Mouse (Mus musculus) intestine, embryonic 16.5 days (tissue): ENCODE data around the gene Mcm3ap. TPM values are rescaled to one million over a fixed set of nuclear protein-coding genes. Genes with fewer than 3 reads are reported as not detected.

Experiments
- ATAC-seq: fragments of 200-750 bp; cut with Nextera tagmentation; 2 replicates; pipeline ENCODE4 v1.8.0; 2017; ENCODE audit warnings: moderate TSS enrichment, moderate library complexity
- H3K27ac ChIP-seq: fragments of 300-500 bp; sonication (generic); 2 replicates; pipeline ENCODE4 v1.5.1; 2014; ENCODE audit warnings: mild to moderate bottlenecking, low read length
- H3K27me3 ChIP-seq: fragments of 300-500 bp; sonication (generic); replicated peaks from 2 replicates; pipeline ENCODE4 v1.6.1; 2014; ENCODE audit warnings: low read length, control low read depth, mixed read lengths; ENCODE audit not compliant: control insufficient read depth, insufficient read depth
- H3K36me3 ChIP-seq: fragments of 300-500 bp; sonication (generic); 2 replicates; pipeline ENCODE4 v1.6.1; 2014; ENCODE audit warnings: low read length, control low read depth; ENCODE audit not compliant: control insufficient read depth, insufficient read depth
- H3K4me1 ChIP-seq: fragments of 300-500 bp; sonication (generic); 2 replicates; pipeline ENCODE4 v1.6.1; 2014; ENCODE audit warnings: low read length, control low read depth, mixed read lengths; ENCODE audit not compliant: control insufficient read depth, insufficient read depth
- H3K4me2 ChIP-seq: fragments of 300-500 bp; sonication (generic); 2 replicates; pipeline ENCODE4 v1.6.1; 2014; ENCODE audit warnings: low read depth, low read length, control low read depth
- H3K4me3 ChIP-seq: fragments of 300-500 bp; sonication (generic); 2 replicates; pipeline ENCODE4 v1.5.1; 2014; ENCODE audit warnings: mild to moderate bottlenecking, low read length
- H3K9ac ChIP-seq: fragments of 300-500 bp; sonication (generic); 2 replicates; pipeline ENCODE4 v1.6.1; 2014; ENCODE audit warnings: low read depth, low read length
- H3K9me3 ChIP-seq: fragments of 300-500 bp; sonication (generic); 2 replicates; pipeline ENCODE4 v1.6.1; 2016; ENCODE audit warnings: low read length, control low read depth; ENCODE audit not compliant: control insufficient read depth
- WGBS: fragments of 180-500 bp; shearing (Covaris S2); extraction: QIAGEN DNeasy Blood & Tissue Kit; methylation state at CpG from one replicate; pipeline ENCODE4 v1.1.7; 2014; 5-methylcytosine and 5-hydroxymethylcytosine counted together
- polyA plus RNA-seq: library from polyadenylated mRNA; unstranded; fragments of >200 nt; fragmentation: Nextera tagmentation; extraction: Ambion mirVana; gene quantifications from 2 replicates; pipeline ENCODE4 v1.2.1, GENCODE M21; 2015

Mcm3ap gene
- polyA plus RNA-seq = 34.1 and 34.4 TPM in 2 replicates

GRCm38 (mm10) chr10:76468203-76469162, at the start of gene Mcm3ap, which contains the start of gene Ybey:
Gene Mcm3ap, plus strand, starts transcription at chr10:76468927.
Gene Ybey, minus strand, starts transcription at chr10:76469114.
- 1% methylated on average over 55 of the region's 55 CpGs for WGBS
- Histone ChIP-seq H3K27ac (peak within 1 kb of the TSS; percentile 84), H3K9ac (peak within 1 kb of the TSS; percentile 93), H3K9me3 (no peaks in the 10 kb centered on the region), H3K4me3 (peak within 1 kb of the TSS; percentile 88), H3K27me3 (no peaks in the 10 kb centered on the region), H3K4me2 (peak within 1 kb of the TSS; percentile 59), H3K36me3 (peaks cover 7% of the 10 kb centered on the region; the same call in 1 of the 2 replicates), H3K4me1 (no peaks in the 10 kb centered on the region)
- ATAC-seq = peak; percentile 98

DNA sequence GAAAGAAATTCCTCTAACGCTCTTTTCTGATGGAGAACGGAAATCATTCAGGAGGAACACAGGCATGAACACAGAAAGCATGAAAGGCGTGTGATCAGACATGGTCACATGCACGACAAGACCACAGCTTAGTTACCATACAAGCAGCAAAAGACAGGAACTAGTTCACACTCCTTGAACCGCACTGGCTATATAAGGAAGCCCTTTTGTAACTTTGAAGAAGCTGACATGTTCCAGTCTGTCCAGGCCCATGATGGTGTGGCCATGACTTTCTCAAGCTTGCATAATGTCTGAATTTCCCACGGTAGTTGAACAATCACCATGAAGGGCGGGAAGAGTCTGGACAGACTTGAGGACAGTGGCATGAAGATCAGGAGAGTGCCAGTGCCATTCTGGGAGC, 43.1 kb upstream of the Mcm3ap start:
- Histone ChIP-seq H3K4me1 (no peaks in the 10 kb centered on the region), H3K4me2 (no peak overlapping the region), H3K9ac (no peak overlapping the region), H3K4me3 (no peak overlapping the region), H3K36me3 (peaks cover 29% of the 10 kb centered on the region), H3K27me3 (no peaks in the 10 kb centered on the region), H3K27ac (no peak overlapping the region), H3K9me3 (no peaks in the 10 kb centered on the region)
- WGBS = 94% methylated on average over 7 of the region's 7 CpGs
- no peak for ATAC-seq

GRCm38 (mm10) chr10:76433925-76434324, 34.8 kb upstream of the Mcm3ap start:
- Histone ChIP-seq H3K4me2 (no peak overlapping the region), H3K36me3 (peaks cover 27% of the 10 kb centered on the region), H3K27ac (no peak overlapping the region), H3K4me1 (no peaks in the 10 kb centered on the region), H3K4me3 (no peak overlapping the region), H3K9ac (no peak overlapping the region), H3K27me3 (no peaks in the 10 kb centered on the region), H3K9me3 (no peaks in the 10 kb centered on the region)
- WGBS = 95% methylated on average over 11 of the region's 11 CpGs
- no peak for ATAC-seq

DNA sequence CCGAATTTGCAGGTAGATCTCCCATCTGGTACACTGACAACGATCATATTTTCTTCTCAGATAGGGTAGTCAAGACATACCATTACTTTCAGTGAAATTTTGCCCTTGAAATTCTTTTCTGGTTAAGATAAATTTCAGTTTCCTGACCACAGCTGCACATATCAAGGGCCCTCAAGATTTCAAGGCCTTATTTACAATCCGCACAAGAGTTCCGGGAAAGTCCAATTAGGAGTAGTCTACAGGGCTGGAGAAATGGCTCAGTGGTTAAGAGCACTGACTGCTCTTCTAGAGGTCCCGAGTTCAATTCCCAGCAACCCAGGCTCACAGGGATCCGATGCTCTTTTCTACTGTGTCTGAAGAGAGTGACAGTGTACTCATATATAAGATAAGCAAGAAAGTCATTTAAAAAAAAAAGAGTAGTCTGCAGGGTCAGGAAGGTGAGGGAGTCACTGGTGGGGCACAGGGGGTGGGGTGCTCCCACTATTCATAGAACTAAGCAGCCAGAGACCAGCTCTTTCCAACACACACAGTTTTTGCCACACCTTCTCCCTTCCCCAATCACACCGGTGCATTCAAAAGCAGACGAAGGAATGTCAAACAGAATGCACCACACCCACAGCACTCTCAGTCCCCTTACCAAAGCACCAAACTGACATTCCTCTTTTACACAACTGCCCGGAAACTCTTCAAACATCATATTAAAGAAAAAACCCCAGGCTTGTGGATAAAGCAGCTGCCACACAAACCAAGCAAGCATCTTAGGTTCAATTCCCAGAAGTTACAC, 29.4 kb upstream of the Mcm3ap start:
- Histone ChIP-seq H3K27ac (no peak overlapping the region), H3K36me3 (peaks cover 9% of the 10 kb centered on the region), H3K9me3 (no peaks in the 10 kb centered on the region), H3K27me3 (no peaks in the 10 kb centered on the region), H3K4me3 (no peak overlapping the region), H3K9ac (no peak overlapping the region), H3K4me2 (no peak overlapping the region), H3K4me1 (peaks cover 8% of the 10 kb centered on the region; the same call in 1 of the 2 replicates)
- 83% methylated on average over 9 of the region's 9 CpGs for WGBS
- no peak for ATAC-seq

DNA sequence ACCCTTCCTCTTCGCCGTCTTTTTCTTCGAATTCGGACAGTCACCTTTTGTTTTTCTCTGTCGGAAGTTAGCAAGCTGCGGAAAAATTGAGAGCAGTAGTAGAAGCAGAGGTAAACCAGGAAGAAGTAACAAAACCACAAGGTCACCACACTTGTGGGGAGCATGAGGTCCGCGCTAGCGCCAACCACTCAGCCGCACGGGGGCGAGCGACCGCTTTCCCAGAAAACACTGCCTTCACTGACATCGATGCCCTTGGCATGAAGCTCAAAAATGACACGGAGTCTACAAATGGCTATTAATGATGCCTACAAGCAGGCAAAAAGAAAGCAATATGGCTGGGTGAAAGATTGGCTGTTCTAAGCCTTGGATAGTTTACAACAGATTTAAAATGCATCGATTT, 28.4 kb upstream of the Mcm3ap start, which contains the start of gene AC141477.1:
AC141477.1 (minus strand) TSS at position 164 of the 400 bp plus-strand sequence.
- peaks cover 8% of the 10 kb centered on the region; the same call in 1 of the 2 replicates for H3K4me1 ChIP-seq
- no peaks in the 10 kb centered on the region for H3K9me3 ChIP-seq
- H3K27ac ChIP-seq = no peak within 1 kb of the TSS
- no peaks in the 10 kb centered on the region for H3K27me3 ChIP-seq
- H3K4me3 ChIP-seq = no peak within 1 kb of the TSS
- H3K9ac ChIP-seq = no peak within 1 kb of the TSS
- H3K36me3 ChIP-seq = peaks cover 9% of the 10 kb centered on the region
- no peak for ATAC-seq
- 95% methylated on average over 17 of the region's 17 CpGs for WGBS
- H3K4me2 ChIP-seq = no peak within 1 kb of the TSS

DNA sequence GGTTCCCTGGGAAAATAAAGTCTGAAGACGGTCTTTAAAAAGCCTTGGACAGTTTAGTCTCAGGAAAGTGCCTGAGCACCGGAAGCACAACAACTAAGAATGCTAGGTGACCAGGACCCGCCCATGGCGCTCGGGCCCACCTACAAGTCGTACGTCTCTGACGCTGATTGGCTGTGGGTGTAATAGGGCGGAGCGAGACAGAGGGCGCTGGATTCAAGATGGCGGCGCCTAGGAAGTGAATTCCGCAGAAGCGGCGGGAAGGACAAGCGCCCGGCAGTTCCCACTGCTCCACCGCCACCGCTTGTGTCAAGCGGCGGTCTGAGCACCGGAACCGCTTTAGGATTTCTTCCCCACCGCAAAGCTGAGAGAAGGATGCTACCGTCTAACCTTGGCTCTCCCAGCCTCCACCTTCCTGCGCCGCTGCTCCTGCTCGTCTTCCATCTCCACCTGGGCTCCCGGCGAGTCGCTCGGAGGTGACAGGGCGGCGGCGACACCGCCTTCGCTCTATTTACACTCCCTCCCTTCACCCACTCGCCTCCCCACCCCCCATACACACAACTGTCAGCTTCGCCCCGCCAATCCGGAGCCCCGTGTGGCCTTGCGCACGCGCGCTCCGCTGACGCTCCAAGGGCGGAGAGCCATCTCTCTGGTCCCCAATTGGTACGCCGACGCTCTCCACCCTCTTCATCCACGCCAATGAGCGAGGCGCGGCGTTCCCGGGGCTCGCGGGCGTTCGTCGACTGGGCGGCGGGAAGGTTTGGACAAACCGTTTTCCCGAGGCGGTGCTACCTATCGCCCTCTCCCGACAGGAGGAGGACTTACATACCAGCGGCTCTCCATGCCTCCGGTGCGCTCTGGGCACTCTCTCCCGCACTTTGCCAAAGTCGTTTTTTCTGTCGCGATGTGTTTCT, 26.3 kb upstream of the Mcm3ap start, which contains the start of gene Pcnt:
Pcnt (minus strand) TSS at position 609 of the 911 bp plus-strand sequence.
- peaks cover 13% of the 10 kb centered on the region for H3K4me1 ChIP-seq
- no peaks in the 10 kb centered on the region for H3K27me3 ChIP-seq
- 0 out of 2 replicates have a peak, but pooled peaks cover 4% of the 10 kb centered on the region for H3K36me3 ChIP-seq
- peak within 1 kb of the TSS; percentile 86 for H3K4me2 ChIP-seq
- ATAC-seq = peak; percentile 99
- H3K4me3 ChIP-seq = peak within 1 kb of the TSS; percentile 87
- peak within 1 kb of the TSS; percentile 98 for H3K27ac ChIP-seq
- H3K9me3 ChIP-seq = no peaks in the 10 kb centered on the region
- H3K9ac ChIP-seq = peak within 1 kb of the TSS; percentile 85
- under 1% methylated on average over 78 of the region's 78 CpGs for WGBS

- H3K4me1 ChIP-seq = peaks cover 13% of the 10 kb centered on the region
- H3K27ac ChIP-seq = peak overlapping the region; percentile 28
- H3K4me2 ChIP-seq = no peak overlapping the region
- no peak overlapping the region for H3K9ac ChIP-seq
- no peaks in the 10 kb centered on the region for H3K36me3 ChIP-seq
- 0 out of 2 replicates have a peak, but pooled peaks have one; percentile 12 for ATAC-seq
- H3K9me3 ChIP-seq = no peaks in the 10 kb centered on the region
- no peaks in the 10 kb centered on the region for H3K27me3 ChIP-seq
- H3K4me3 ChIP-seq = no peak overlapping the region
- WGBS = 65% methylated on average over 4 of the region's 4 CpGs
These were observed 22.6 kb upstream of the Mcm3ap start for GRCm38 (mm10) chr10:76445996-76446681.
